Mouse (Mus musculus) neural tube, embryonic 11.5 days (tissue): ENCODE results near the gene Necab2. TPM values are rescaled to one million over a fixed set of nuclear protein-coding genes. Genes with fewer than 3 reads are reported as not detected.

Experiments
- ATAC-seq: fragments of 200-750 bp; cut with Nextera tagmentation; 2 replicates; pipeline ENCODE4 v1.8.0; 2017; ENCODE audit warnings: moderate number of reproducible peaks, mild to moderate bottlenecking, moderate TSS enrichment, moderate library complexity; ENCODE audit not compliant: insufficient read depth, low FRiP score, low TSS enrichment
- DNase-seq: peaks from one replicate; pipeline ENCODE4 v3.0.0-alpha.2; 2015; ENCODE audit warnings: low spot score
- H3K27ac ChIP-seq: fragments of 300-500 bp; sonication (generic); 2 replicates; pipeline ENCODE4 v1.5.1; 2014; ENCODE audit warnings: low read depth, mild to moderate bottlenecking, low read length
- H3K27me3 ChIP-seq: fragments of 300-500 bp; sonication (generic); 2 replicates; pipeline ENCODE4 v1.6.1; 2014; ENCODE audit warnings: mild to moderate bottlenecking, low read length, mixed read lengths; ENCODE audit not compliant: control insufficient read depth, insufficient read depth
- H3K36me3 ChIP-seq: fragments of 300-500 bp; sonication (generic); 2 replicates; pipeline ENCODE4 v1.6.1; 2014; ENCODE audit warnings: mild to moderate bottlenecking, low read length, moderate library complexity, mixed read lengths; ENCODE audit not compliant: control insufficient read depth, insufficient read depth
- H3K4me1 ChIP-seq: fragments of 300-500 bp; sonication (generic); 2 replicates; pipeline ENCODE4 v1.6.1; 2014; ENCODE audit warnings: low read length, mixed read lengths; ENCODE audit not compliant: control insufficient read depth, insufficient read depth
- H3K4me2 ChIP-seq: fragments of 300-500 bp; sonication (generic); 2 replicates; pipeline ENCODE4 v1.6.1; 2014; ENCODE audit warnings: low read depth, mild to moderate bottlenecking, moderate library complexity
- H3K4me3 ChIP-seq: fragments of 300-500 bp; sonication (generic); 2 replicates; pipeline ENCODE4 v1.5.1; 2014; ENCODE audit warnings: low read depth, low read length
- H3K9ac ChIP-seq: fragments of 300-500 bp; sonication (generic); 2 replicates; pipeline ENCODE4 v1.6.1; 2014; ENCODE audit warnings: mild to moderate bottlenecking, low read length
- H3K9me3 ChIP-seq: fragments of 300-500 bp; sonication (generic); 2 replicates; pipeline ENCODE4 v1.6.1; 2016; ENCODE audit warnings: low read length; ENCODE audit not compliant: control insufficient read depth
- WGBS: fragments of 180-500 bp; shearing (Covaris S2); extraction: QIAGEN DNeasy Blood & Tissue Kit; methylation state at CpG from one replicate; pipeline ENCODE4 v1.1.7; 2014; 5-methylcytosine and 5-hydroxymethylcytosine counted together
- polyA plus RNA-seq: library from polyadenylated mRNA; unstranded; fragments of >200 nt; fragmentation: Nextera tagmentation; extraction: Ambion mirVana; gene quantifications from 2 replicates; pipeline ENCODE4 v1.2.1, GENCODE M21; 2014

Necab2 gene
- polyA plus RNA-seq, 1 experiment from 2014 or later, result 11.5 TPM

DNA sequence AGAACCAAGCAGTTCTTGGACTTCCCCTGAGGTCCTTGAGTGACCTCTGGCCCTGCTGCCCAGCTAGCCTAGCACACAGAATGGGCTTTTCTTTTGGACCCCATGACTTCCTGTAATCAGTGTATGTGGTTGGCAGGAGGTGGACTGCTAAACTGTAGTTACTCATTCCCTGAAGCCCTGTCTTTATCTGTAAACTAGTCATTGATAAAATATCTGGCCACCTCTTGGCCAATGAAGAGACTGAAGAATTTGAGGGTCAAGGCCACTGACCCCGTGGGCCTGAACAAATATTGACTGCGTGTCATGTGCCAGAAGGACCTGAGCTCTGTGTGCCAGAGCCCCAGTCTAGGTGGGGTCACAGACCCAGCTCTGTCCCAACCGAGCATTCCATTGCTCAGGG is 14.1 kb upstream of the Necab2 start:
- no peak overlapping the region for H3K4me2 ChIP-seq
- H3K9me3 ChIP-seq, result no peaks in the 10 kb centered on the region
- no peaks in the 10 kb centered on the region for H3K4me1 ChIP-seq
- no peak overlapping the region for H3K4me3 ChIP-seq
- no peak overlapping the region for H3K27ac ChIP-seq
- ATAC-seq (no peak), DNase-seq (no peak)
- WGBS, result 54% methylated on average over 3 of the region's 3 CpGs
- H3K36me3 ChIP-seq, result no peaks in the 10 kb centered on the region
- no peak overlapping the region for H3K9ac ChIP-seq
- no peaks in the 10 kb centered on the region for H3K27me3 ChIP-seq

DNA sequence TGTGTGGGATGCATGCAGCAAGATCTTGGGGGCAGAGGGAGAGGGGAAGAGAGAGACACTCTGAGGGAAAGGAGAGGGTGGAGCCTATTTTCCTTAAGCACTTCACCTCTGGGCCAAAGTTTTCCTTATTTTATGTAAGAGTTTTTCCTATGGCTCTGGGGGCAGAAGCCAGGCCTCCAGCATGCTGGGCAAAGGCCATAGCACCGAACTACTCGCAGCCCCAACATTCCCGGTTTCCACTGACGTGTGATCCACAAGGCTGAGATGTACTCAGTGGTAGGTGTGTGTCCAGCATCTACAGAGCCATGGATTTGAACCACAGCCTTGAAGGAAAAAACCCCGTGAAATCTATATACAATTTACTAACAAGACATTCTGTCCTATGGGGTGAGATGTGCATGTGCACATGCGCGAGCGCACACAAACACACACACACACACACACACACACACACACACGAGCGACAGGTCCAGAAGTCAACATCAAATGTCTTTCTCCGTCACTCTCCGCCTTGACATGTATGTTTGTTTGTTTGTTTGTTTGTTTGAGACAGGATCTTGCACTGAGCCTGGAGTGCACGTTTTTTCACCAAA is 12.8 kb upstream of the Necab2 start, which contains the start of gene Osgin1:
Gene Osgin1 (plus strand): TSS at position 543 of the 593 bp plus-strand sequence.
- ATAC-seq, result no peak
- H3K4me1 ChIP-seq, result no peaks in the 10 kb centered on the region
- H3K9me3 ChIP-seq, result no peaks in the 10 kb centered on the region
- no peaks in the 10 kb centered on the region for H3K27me3 ChIP-seq
- H3K27ac ChIP-seq, result no peak within 1 kb of the TSS
- WGBS, result 92% methylated on average over 13 of the region's 13 CpGs
- no peak for DNase-seq
- no peak within 1 kb of the TSS for H3K4me2 ChIP-seq
- H3K9ac ChIP-seq, result no peak within 1 kb of the TSS
- H3K36me3 ChIP-seq, result no peaks in the 10 kb centered on the region
- H3K4me3 ChIP-seq, result no peak within 1 kb of the TSS

DNA sequence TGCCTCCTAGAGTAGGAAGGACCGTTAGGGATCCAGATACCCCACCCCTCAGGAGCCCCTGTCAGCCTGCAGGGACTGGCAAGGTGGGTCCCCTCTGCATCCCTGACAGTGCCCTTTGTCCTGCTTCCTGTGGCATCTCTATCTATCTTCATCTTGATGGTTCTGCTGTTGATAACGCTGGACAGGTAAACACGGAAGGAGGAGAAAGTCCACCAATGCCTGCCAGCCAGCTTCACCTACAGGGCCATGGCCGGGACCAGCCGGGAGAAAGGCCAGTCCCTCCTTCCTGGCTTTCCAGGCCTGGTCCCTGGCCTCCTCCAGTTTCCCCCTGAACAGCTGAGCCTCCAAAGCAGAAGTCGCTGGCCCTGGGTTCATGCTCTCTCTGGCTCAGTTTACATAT is 11.9 kb upstream of the Necab2 start:
- Histone ChIP-seq H3K9ac (no peak overlapping the region), H3K27me3 (no peaks in the 10 kb centered on the region), H3K9me3 (no peaks in the 10 kb centered on the region), H3K4me1 (no peaks in the 10 kb centered on the region), H3K36me3 (no peaks in the 10 kb centered on the region), H3K27ac (no peak overlapping the region), H3K4me2 (no peak overlapping the region), H3K4me3 (no peak overlapping the region)
- DNase-seq (no peak), ATAC-seq (no peak)
- WGBS, result 86% methylated on average over 6 of the region's 6 CpGs

DNA sequence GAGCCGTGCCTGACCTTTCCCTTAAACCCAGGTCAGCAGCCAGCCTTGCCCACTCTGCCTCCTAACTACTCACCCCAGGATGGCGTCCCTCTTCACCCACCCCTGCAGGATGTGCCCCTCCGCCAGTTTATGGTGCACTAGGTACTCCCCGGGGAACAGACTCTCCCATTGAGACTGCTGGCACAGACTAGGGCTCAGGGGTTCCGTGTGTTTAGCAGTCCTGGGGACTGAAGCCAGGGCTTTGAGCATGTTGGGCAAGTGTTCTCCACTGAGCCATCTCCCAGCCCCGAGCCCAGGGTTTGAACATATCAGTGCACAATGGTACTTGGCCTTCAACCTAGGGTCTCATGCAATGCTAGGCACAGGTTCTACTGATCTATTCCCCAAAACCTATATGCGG is 11.0 kb upstream of the Necab2 start:
- DNase-seq, result no peak
- WGBS, result 89% methylated on average over 7 of the region's 7 CpGs
- no peak for ATAC-seq
- Histone ChIP-seq H3K9me3 (no peaks in the 10 kb centered on the region), H3K4me3 (no peak overlapping the region), H3K27me3 (no peaks in the 10 kb centered on the region), H3K4me1 (0 out of 2 replicates have a peak, but pooled peaks cover 2% of the 10 kb centered on the region), H3K4me2 (no peak overlapping the region), H3K9ac (no peak overlapping the region), H3K27ac (no peak overlapping the region), H3K36me3 (no peaks in the 10 kb centered on the region)

DNA sequence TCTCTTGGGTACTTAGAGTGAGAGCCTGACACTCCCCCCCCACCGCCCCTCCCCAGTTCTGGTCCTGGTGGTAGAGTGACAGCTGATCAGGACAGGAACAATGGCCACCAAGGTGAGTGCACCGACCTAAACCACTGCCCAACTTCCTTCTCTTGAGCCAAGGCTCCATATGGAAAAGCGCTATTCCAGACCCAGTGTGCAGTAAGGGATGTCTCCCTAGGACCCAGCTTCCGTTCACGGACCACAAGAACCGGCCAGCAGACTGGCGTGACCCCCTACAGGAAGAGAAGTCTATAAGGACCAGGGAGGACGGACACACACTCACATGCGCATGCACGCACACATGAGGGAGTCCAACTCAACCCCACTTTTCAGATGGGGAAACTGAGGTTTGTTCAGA is 10.2 kb upstream of the Necab2 start:
- no peaks in the 10 kb centered on the region for H3K9me3 ChIP-seq
- WGBS, result 86% methylated on average over 10 of the region's 10 CpGs
- no peaks in the 10 kb centered on the region for H3K36me3 ChIP-seq
- DNase-seq (no peak), ATAC-seq (no peak)
- H3K27me3 ChIP-seq, result no peaks in the 10 kb centered on the region
- no peak overlapping the region for H3K27ac ChIP-seq
- H3K4me3 ChIP-seq, result no peak overlapping the region
- H3K4me2 ChIP-seq, result no peak overlapping the region
- 0 out of 2 replicates have a peak, but pooled peaks cover 2% of the 10 kb centered on the region for H3K4me1 ChIP-seq
- H3K9ac ChIP-seq, result no peak overlapping the region

DNA sequence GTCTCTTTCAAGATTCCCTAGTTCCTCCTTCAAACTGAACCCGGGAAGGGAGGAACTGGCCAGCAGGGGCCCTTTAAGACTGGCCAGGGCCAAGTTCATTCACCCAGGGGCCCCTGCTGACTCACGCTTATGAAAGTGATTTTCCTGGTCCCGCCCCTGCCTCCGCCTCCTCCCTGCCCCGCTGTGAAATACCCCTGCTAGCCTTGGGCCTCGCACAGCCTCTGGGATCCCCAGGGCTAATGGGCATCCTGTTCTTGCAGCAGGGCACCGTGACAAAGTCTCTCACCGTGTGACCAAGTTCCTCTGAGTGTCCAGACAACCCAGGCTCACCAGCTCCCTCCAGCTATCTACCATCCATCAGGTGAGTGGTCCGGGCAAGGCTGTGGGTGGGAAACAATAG is 9.6 kb upstream of the Necab2 start:
- 18% methylated on average over 9 of the region's 9 CpGs for WGBS
- H3K36me3 ChIP-seq, result no peaks in the 10 kb centered on the region
- no peak for DNase-seq

DNA sequence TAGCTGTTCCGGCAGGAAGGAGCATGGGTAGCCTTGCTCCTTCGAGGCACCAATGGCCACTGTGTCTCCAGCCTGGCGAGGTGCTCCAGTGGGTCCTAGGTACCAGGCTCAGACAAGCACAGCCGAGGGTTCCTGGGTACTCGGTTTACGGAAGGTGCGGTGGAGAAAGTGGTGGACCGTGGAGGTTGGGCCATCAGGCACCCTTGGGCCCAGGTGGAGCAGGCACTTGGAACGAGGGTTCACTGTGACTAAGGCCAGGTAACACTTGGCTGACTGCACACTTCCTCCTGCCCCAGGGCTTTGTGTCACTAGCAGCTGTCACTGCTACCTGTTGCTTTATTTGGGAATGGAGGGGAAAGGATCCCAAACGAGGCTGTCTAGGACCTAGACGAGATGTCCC is 9.0 kb upstream of the Necab2 start:
- Histone ChIP-seq H3K27me3 (no peaks in the 10 kb centered on the region), H3K9me3 (no peaks in the 10 kb centered on the region), H3K4me2 (no peak overlapping the region), H3K27ac (no peak overlapping the region), H3K4me3 (no peak overlapping the region), H3K9ac (no peak overlapping the region), H3K36me3 (no peaks in the 10 kb centered on the region), H3K4me1 (0 out of 2 replicates have a peak, but pooled peaks cover 2% of the 10 kb centered on the region)
- DNase-seq (no peak), ATAC-seq (no peak)
- 77% methylated on average over 11 of the region's 11 CpGs for WGBS

More for the DNA sequence above, 9.6 kb upstream of the Necab2 start:
- H3K4me3 ChIP-seq, result no peak overlapping the region
- 0 out of 2 replicates have a peak, but pooled peaks cover 2% of the 10 kb centered on the region for H3K4me1 ChIP-seq
- H3K9me3 ChIP-seq, result no peaks in the 10 kb centered on the region
- no peak for ATAC-seq
- no peak overlapping the region for H3K9ac ChIP-seq
- no peaks in the 10 kb centered on the region for H3K27me3 ChIP-seq
- no peak overlapping the region for H3K4me2 ChIP-seq
- no peak overlapping the region for H3K27ac ChIP-seq

DNA sequence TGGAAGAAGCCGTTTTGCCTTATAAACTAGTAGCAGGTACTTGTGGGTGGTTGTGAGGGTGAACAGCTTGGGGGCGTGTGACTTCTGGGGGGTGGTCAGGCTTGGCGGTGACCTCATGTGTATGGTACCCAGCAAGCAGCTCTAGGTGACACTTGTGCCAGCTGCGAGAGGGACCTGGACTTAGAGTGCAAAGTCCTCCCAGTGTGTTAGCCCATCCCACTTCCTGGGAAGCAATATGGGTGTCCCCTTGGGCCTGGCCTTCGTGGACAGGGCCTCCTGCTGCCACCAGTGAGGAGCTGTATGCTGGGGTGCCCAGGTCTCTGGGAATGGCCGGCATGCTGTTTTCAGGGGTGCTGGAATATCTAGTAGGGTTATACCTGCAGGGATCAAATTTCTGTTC is 7.6 kb upstream of the Necab2 start:
- ATAC-seq, result no peak
- 83% methylated on average over 6 of the region's 6 CpGs for WGBS
- no peak overlapping the region for H3K27ac ChIP-seq

DNA sequence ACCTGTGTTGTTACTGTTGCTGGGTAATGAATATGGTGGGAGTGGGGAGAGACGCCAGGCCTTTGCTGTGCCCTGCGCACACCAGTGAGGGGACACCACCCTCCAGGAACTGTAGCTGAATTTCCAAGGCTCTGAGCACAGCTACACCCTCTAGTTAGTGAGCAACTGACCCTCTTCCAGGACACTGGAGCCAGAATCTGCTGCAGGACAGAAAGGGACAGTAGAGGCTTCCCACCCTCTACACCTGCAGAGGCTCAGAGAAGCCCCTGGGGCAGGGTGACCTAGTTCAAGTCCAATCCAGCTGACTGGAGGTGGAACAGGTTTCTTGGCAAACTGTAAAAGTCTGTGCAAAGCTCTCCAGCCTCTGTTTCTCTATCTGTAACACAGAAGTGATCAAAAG is 7.1 kb upstream of the Necab2 start:
- no peaks in the 10 kb centered on the region for H3K9me3 ChIP-seq
- no peak overlapping the region for H3K4me3 ChIP-seq
- H3K4me1 ChIP-seq, result 0 out of 2 replicates have a peak, but pooled peaks cover 2% of the 10 kb centered on the region
- no peak for ATAC-seq
- no peak for DNase-seq
- H3K36me3 ChIP-seq, result no peaks in the 10 kb centered on the region
- H3K4me2 ChIP-seq, result no peak overlapping the region
- H3K27ac ChIP-seq, result no peak overlapping the region
- 89% methylated on average over 2 of the region's 2 CpGs for WGBS
- no peaks in the 10 kb centered on the region for H3K27me3 ChIP-seq
- H3K9ac ChIP-seq, result no peak overlapping the region

More for the DNA sequence above, 7.6 kb upstream of the Necab2 start:
- 0 out of 2 replicates have a peak, but pooled peaks cover 2% of the 10 kb centered on the region for H3K4me1 ChIP-seq
- no peaks in the 10 kb centered on the region for H3K36me3 ChIP-seq
- no peak overlapping the region for H3K4me2 ChIP-seq
- H3K9me3 ChIP-seq, result no peaks in the 10 kb centered on the region
- no peaks in the 10 kb centered on the region for H3K27me3 ChIP-seq
- DNase-seq, result no peak
- H3K4me3 ChIP-seq, result no peak overlapping the region
- H3K9ac ChIP-seq, result no peak overlapping the region
